Mouse (Mus musculus) cortical plate, adult 2 months (tissue): ENCODE measurements around the gene Ebf3. TPM values are rescaled to one million over a fixed set of nuclear protein-coding genes. Genes with fewer than 3 reads are reported as not detected.

Experiments used
- H3K27ac ChIP-seq: fragments of 200-500 bp; 2 replicates; pipeline ENCODE4 v1.5.1; 2012; ENCODE audit warnings: low read length, control low read depth, inconsistent platforms; ENCODE audit not compliant: insufficient read depth
- H3K4me1 ChIP-seq: fragments of 200-500 bp; 2 replicates; pipeline ENCODE4 v1.6.1; 2011; ENCODE audit warnings: low read length; ENCODE audit not compliant: control insufficient read depth, insufficient read depth
- H3K4me3 ChIP-seq: fragments of 200-500 bp; 2 replicates; pipeline ENCODE4 v1.5.1; 2011; ENCODE audit warnings: mild to moderate bottlenecking, low read length, control low read depth; ENCODE audit not compliant: insufficient read depth
- CTCF ChIP-seq: fragments of 200-500 bp; IDR thresholded peaks from 2 replicates; pipeline ENCODE4 v1.5.1; 2011; ENCODE audit warnings: mild to moderate bottlenecking, control low read depth, low read length; ENCODE audit not compliant: insufficient read depth; ENCODE audit errors: extremely low read depth
- POLR2A ChIP-seq: fragments of 200-500 bp; IDR thresholded peaks from 2 replicates; pipeline ENCODE4 v1.6.1; 2011; ENCODE audit warnings: mild to moderate bottlenecking, low read length, control low read depth; ENCODE audit not compliant: insufficient read depth; ENCODE audit errors: extremely low read depth
- polyA plus RNA-seq: library from polyadenylated mRNA; depleted of rRNA; stranded (reverse); fragments of >200 nt; gene quantifications from 2 replicates; pipeline ENCODE4 v1.2.3, GENCODE M21; 2012

Ebf3 gene
- polyA plus RNA-seq, 1 experiment: 0.42 TPM

DNA sequence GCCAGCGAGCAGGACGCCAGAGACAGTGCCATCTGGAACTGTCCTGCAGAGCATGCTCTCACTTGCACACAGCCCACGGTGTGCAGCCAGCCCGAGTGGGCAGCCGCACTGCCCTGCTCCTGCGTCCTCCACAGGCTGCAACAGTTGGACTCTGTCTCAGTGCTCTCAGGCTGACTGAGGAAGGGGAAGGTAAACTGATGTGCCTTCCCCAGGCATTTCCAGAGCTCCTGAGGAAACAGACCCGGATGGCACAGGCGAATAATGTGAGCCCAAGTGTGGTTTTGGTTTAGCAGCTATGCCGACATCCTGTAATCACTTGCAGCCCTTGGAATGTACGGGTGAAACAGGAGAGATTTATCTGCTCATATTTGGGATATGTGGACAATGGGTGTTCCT is 10.5 kb downstream of the Ebf3 start:
- H3K4me1 ChIP-seq: no peaks in the 10 kb centered on the region
- no peak overlapping the region for H3K4me3 ChIP-seq
- H3K27ac ChIP-seq: no peak overlapping the region

DNA sequence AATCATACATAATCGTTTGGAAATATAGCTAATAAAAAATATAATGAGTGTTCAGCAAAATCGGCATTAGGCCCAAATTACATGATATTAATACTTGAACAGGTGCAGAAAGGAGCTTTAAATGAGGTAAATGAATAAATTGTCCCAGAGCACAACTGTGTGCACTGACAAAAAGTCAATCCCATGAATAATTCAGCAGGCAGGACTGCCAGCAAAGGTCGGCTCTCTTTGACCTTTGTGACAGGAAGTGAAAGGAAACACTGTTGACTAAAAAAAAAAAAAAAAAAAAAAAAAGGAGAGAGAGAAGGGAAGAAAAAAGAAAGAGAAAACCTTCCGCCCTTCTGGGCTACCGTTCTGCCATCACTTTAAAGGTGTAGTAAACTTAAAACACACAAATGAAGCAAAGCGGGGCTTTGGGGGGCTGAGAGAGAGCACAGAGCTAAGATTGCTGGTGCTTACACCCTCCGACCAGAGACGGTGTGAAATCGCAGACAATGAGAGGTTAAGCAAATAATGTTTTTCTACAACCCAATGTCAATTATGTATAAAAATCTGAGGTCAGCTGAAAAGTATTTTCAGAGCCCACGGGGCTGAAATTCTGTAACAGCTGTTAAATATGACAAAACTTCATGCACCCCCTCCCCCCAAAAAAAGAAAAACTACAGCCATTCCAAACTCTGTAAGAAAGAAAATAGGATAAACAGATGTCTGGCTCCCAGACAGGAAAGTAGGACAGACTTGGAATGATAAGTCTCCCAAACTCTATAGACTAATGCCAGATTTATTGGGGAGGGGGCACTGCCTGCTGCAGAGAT is 11.1 kb downstream of the Ebf3 start:
- H3K4me3 ChIP-seq: no peak overlapping the region

More for the DNA sequence above, 10.5 kb downstream of the Ebf3 start:
- TF ChIP-seq CTCF (no peak), POLR2A (no peak)

DNA sequence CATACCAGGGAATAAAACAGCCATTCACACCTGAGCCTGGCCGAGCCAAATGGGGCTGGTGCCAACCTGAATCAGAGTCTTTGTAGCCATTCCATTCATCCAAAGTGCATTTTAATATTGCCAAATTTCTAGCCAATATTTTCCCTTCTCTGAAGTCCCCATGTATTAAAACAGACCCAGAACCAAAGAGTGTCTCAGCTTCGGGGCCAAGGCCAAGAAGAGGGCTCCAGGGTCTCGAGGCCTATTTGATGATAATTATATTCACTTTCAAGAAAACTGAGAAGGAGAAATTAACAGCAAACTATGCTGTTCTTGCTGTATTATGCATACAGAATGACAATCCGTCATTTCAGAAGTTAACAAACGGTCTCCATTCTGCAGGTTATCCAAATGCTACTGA is 12.1 kb downstream of the Ebf3 start:
- Histone ChIP-seq H3K4me1 (no peaks in the 10 kb centered on the region), H3K4me3 (no peak overlapping the region), H3K27ac (no peak overlapping the region)
- TF ChIP-seq POLR2A (no peak), CTCF (no peak)

More for the DNA sequence above, 11.1 kb downstream of the Ebf3 start:
- Histone ChIP-seq H3K27ac (no peak overlapping the region), H3K4me1 (no peaks in the 10 kb centered on the region)
- TF ChIP-seq CTCF (no peak), POLR2A (no peak)

DNA sequence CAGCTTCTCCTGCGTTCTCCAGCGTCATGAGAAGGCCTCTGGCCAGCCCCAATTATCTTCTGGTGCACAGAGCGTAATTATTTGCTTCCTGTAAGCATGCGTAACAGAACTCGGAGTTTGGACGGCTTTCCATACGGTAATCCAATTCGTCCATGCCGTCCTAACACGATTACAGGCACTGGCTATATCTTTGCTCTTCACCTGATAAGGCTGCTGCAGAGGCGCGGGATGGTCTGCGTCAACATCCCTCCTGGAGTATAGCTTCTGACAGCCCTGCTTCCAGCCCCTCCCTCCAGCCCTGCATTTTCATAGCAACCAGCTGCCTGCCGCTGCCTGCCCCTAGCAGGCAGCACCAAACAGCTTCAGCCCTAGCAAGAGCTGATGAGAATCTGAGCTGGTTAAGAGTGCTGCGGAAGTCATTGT is 12.9 kb downstream of the Ebf3 start:
- TF ChIP-seq CTCF (no peak), POLR2A (no peak)
- Histone ChIP-seq H3K4me3 (no peak overlapping the region), H3K27ac (no peak overlapping the region), H3K4me1 (no peaks in the 10 kb centered on the region)

DNA sequence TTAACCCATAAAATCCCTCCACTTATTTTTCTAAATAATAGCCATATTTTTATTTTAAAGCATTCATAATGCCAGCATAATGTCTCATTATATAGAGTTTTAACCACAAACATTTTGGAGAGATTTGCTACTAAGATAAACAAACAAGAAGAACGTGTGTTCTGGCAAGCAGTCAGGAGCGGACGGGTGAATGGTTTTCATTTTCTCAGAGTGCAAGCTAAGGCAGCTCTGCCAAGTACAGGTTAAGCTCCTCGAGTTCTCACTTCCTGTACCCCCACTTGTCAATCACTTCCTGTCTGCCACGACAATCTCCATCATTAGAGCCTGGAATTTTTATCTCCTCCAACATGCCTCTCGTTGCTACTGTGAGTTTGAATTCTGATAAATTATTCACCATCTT is 13.4 kb downstream of the Ebf3 start:
- no peak overlapping the region for H3K27ac ChIP-seq
- H3K4me1 ChIP-seq: no peaks in the 10 kb centered on the region
- TF ChIP-seq POLR2A (no peak), CTCF (no peak)
- H3K4me3 ChIP-seq: no peak overlapping the region

DNA sequence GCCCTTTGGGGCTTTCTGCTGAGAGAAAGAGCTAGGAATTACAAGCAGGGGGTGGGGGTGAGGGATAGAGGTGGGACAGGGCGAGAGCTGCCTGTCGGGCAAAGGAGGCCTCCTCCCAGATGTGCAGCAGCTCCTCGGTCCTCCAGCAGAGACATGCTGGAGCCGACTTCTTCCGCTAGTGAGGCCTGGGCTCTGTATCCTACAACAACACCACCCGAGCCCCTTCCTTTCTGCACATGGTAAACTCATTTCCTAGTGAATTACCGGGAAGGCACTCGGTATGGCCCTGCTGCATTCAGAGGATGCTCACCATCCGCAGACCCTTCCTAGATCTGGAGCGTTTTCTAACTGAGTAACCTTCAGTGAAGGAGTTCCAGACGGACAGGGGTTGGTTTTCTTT is 14.1 kb downstream of the Ebf3 start:
- Histone ChIP-seq H3K27ac (no peak overlapping the region), H3K4me1 (no peaks in the 10 kb centered on the region), H3K4me3 (no peak overlapping the region)
- no peak for TF ChIP-seq CTCF
- TF ChIP-seq POLR2A: no peak

DNA sequence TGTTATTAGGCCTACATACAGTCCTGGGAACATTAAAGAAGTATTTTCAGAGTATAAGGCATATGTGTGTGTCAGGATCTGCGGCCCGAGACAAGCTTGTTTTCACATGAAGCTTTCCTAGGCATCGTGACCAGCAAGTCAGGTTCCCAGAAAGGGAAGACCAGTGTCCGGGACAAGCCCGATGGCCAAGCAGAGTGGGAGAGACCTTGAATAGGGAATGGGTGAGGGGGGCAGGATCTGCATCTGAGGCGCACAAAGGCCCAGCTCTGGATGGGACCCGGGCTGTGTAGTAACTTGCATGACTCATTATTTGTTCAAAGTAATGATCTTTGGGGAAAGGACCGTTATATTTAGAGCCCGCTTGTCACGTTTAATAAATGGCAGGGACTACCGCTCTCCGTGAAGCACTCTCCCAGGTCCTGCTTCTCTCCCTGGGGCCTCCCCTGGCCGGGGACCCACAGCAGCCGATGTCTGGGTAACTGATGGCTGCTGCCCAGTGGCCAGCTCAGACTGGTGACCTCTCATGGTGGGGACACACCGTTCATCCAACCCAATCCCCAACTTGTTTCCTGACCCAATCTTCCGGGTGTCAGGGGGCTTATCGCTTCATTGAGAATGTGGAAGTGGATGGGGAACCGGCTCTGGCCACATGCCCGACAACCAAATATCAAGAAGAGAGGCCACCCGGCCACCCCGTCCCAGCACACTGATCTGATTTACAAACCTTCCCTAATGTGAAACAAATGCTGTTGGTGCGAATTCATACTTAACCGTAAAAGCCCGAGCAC is 16.5 kb downstream of the Ebf3 start:
- no peak for TF ChIP-seq CTCF
- no peak for TF ChIP-seq POLR2A
- H3K4me3 ChIP-seq: no peak overlapping the region
- H3K4me1 ChIP-seq: no peaks in the 10 kb centered on the region
- H3K27ac ChIP-seq: no peak overlapping the region

DNA sequence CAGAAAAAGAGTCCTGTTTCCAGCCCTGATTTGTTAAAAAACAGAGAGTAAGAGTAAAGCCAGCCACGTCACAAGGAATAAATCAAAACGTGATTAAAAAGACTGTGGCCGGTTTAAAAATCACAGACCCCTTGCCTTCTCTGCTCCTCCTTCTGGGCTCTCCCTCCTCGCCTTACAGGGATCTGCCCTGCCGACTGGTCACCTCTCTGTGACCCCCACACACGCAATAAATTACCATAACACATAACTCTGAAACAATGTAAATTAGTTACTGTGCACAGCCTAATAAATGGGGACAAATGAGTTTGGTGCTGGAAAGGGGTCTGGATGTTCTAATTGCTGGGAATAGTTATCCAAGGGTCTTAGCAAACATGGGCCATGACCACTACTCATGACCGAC is 17.1 kb downstream of the Ebf3 start:
- Histone ChIP-seq H3K4me1 (no peaks in the 10 kb centered on the region), H3K4me3 (no peak overlapping the region), H3K27ac (no peak overlapping the region)
- TF ChIP-seq CTCF: no peak
- no peak for TF ChIP-seq POLR2A

DNA sequence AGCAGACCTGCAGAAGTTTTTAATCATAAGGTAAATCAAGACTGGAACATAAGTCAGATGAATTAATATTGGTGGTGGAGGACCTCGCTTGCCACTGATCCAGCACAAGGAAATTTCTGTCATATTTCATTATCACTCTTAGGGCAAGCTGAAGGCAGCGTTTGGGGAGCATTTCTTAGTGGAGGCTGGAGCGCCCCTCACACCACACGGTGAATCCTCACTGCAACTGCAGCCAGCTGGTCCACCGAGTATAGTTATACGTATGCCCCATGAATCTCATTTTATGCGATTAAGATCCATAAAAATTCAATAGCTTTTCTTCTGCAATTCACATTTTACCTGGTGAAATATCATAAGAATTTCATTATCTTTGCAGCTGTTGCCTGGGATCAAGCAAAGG is 18.6 kb downstream of the Ebf3 start:
- Histone ChIP-seq H3K4me1 (no peaks in the 10 kb centered on the region), H3K27ac (no peak overlapping the region), H3K4me3 (no peak overlapping the region)
- no peak for TF ChIP-seq POLR2A
- no peak for TF ChIP-seq CTCF

DNA sequence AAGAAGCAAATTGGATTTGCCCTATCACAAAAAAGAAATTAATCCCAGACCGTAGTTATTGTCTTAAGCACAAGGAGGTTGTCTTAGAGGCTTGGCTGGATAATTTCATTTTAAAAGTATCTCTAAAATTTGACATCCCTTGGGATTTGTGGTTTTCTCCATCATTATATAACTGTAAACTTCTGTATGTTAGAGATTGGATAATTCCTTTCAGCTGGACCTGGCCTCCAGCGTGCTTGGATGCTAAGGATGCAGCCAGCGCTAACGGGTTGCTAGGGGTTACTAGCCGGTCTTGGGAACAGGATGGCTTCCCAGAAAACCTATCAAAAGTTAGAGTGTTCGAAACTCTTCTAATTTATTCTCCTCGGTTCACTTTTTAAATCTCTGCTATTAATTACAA is 19.8 kb downstream of the Ebf3 start:
- Histone ChIP-seq H3K27ac (no peak overlapping the region), H3K4me1 (no peaks in the 10 kb centered on the region), H3K4me3 (no peak overlapping the region)
- TF ChIP-seq CTCF (no peak), POLR2A (no peak)
